Mouse (Mus musculus): ENCODE measurements around the gene Olfr53. TPM values are rescaled to one million over a fixed set of nuclear protein-coding genes. Genes with fewer than 3 reads are reported as not detected.

Gene Olfr53
- not detected for polyA plus RNA-seq (2017; shearing (Covaris generic))

DNA sequence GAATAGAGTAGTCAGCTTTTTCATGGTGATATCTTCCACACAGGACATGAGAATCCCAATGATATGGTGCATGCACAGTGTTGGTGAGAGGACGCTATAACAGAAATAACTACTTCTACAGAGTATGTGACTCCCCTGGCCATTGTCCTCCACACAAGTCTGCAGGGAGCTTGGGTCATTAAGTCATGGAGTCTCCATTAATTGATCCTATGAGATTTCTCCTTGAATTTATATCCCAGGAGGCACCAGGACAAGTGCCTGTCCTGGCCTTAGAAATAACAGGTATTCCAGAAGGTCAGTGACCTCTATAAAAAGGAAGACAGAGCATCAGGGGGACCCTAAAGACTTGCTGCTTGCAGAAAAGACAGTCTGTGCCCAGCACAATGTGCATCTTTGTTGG, at the start of gene Olfr53:
Olfr53 (plus strand) TSS at position 301 of the 400 bp plus-strand sequence.

GRCm38 (mm10) chr7:140600969-140601368, 45.3 kb upstream of the Olfr53 start, which contains the start of gene Olfr46:
TSS of gene Olfr46 (plus strand) at chr7:140601269.

DNA sequence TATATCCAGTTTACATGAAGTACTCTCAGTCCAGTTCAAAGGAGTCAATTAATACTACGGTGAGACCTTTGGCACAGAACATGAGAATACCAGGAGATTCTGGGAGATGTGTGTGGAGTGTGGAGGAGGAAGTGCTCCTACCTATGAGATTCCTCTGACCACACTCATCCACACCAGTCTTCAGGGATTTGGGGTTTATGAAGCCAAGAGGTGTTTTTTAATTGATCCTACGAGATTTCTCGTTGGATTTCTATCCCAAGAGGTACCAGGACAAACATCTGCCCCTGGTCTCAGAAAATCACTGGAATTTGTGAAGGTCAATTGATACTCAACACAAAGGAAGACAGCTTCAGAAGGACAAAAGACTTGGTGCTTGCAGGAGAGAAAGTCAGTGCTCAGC, 17.6 kb upstream of the Olfr53 start, which contains the start of gene Olfr61:
Olfr61 (plus strand) TSS at position 301 of the 400 bp plus-strand sequence.

DNA sequence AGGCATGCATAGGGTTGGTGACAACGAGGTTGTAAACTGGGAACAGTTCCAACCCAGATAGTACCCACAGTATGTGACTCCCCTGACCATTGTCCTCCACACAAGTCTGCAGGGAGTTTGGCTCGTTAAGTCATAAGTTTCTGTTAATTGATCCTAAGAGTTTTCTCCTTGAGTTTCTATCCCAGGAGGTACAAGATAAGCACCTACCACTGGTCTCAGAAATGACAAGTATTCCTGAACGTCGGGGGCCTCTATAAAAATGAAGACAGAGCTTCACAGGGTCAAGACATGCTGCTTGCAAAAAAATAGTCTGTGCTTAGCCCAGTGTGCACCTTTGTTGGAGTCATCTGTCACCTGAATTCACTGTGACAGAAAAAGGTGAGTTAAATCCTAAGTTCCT, 13.4 kb downstream of the Olfr53 start, which contains the start of gene Olfr539:
Olfr539 (plus strand) TSS at position 301 of the 400 bp plus-strand sequence.

GRCm38 (mm10) chr7:140681651-140682050, 35.4 kb downstream of the Olfr53 start, which contains the start of gene Olfr45:
TSS of gene Olfr45 (plus strand) at chr7:140681951.

DNA sequence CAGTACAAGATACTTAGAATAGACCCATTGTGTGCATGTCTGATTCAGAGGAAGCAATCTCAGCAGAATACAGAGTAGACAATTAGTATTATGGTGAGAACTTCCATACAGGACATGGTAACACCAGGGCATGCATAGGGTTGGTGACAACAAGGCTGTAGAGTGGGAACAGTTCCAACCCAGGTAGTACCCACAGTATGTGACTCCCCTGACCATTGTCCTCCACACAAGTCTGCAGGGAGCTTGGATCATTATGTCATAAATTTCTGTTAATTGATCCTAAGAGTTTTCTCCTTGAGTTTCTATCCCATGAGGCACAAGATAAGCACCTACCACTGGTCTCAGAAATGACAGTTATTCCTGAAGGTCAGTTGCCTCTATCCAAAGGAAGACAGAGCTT, 50.7 kb downstream of the Olfr53 start, which contains the start of gene Olfr541:
Olfr541 (plus strand) TSS at position 301 of the 400 bp plus-strand sequence.

Other genes with a start within 250 kb of the Olfr53 start
- not detected for gene Olfr531, start 243.5 kb upstream of the Olfr53 start, polyA plus RNA-seq (2017; shearing (Covaris generic))
- not detected for gene Olfr532, start 224.8 kb upstream of the Olfr53 start, polyA plus RNA-seq (2017; shearing (Covaris generic))
- not detected for gene Olfr533, start 183.1 kb upstream of the Olfr53 start, polyA plus RNA-seq (2017; shearing (Covaris generic))
- not detected for gene Olfr535, start 162.2 kb upstream of the Olfr53 start, polyA plus RNA-seq (2017; shearing (Covaris generic))
- not detected for gene Olfr536, start 139.1 kb upstream of the Olfr53 start, polyA plus RNA-seq (2017; shearing (Covaris generic))
- gene Olfr538, start 78.6 kb upstream of the Olfr53 start, polyA plus RNA-seq (2017; shearing (Covaris generic)) = not detected
- gene Olfr46, start 45.2 kb upstream of the Olfr53 start, polyA plus RNA-seq (2017; shearing (Covaris generic)) = not detected
- gene Olfr61, start 17.5 kb upstream of the Olfr53 start, polyA plus RNA-seq (2017; shearing (Covaris generic)) = not detected
- gene Olfr539, start 13.5 kb downstream of the Olfr53 start, polyA plus RNA-seq (2017; shearing (Covaris generic)) = not detected
- gene Olfr45, start 35.5 kb downstream of the Olfr53 start, polyA plus RNA-seq (2017; shearing (Covaris generic)) = not detected
- gene Olfr541, start 50.8 kb downstream of the Olfr53 start, polyA plus RNA-seq (2017; shearing (Covaris generic)) = not detected
- gene Cyp2e1, start 117.3 kb downstream of the Olfr53 start, polyA plus RNA-seq (2017; shearing (Covaris generic)) = not detected
- gene Syce1, start 141.4 kb downstream of the Olfr53 start, polyA plus RNA-seq (2017; shearing (Covaris generic)) = 0.47 TPM
- gene Zfp941, start 175.7 kb downstream of the Olfr53 start, polyA plus RNA-seq (2017; shearing (Covaris generic)) = 0.11 TPM
- gene Urah, start 188.6 kb downstream of the Olfr53 start, polyA plus RNA-seq (2017; shearing (Covaris generic)) = not detected
- not detected for gene Scgb1c1, start 199.1 kb downstream of the Olfr53 start, polyA plus RNA-seq (2017; shearing (Covaris generic))
- gene Odf3, start 201.4 kb downstream of the Olfr53 start, polyA plus RNA-seq (2017; shearing (Covaris generic)) = not detected
- not detected for gene Gm45785, start 209.9 kb downstream of the Olfr53 start, polyA plus RNA-seq (2017; shearing (Covaris generic))
- gene Ric8a, start 210.5 kb downstream of the Olfr53 start, polyA plus RNA-seq (2017; shearing (Covaris generic)) = 93.6 TPM
- 48.0 TPM for gene Bet1l, start 211.1 kb downstream of the Olfr53 start, polyA plus RNA-seq (2017; shearing (Covaris generic))
- 144 TPM for gene Psmd13, start 235.5 kb downstream of the Olfr53 start, polyA plus RNA-seq (2017; shearing (Covaris generic))
- gene Sirt3, start 235.9 kb downstream of the Olfr53 start, polyA plus RNA-seq (2017; shearing (Covaris generic)) = 6.2 TPM